Mouse (Mus musculus): ENCODE results near the gene Trmt10a.
A peak's percentile ranks its signal among the peaks of the same experiment; 100 is the strongest.
"Not testable (repeated sequence)": the region's sequence is repeated elsewhere in the genome, so short reads cannot be mapped to it uniquely, and the experiment has no call there.

The Trmt10a gene

DNA sequence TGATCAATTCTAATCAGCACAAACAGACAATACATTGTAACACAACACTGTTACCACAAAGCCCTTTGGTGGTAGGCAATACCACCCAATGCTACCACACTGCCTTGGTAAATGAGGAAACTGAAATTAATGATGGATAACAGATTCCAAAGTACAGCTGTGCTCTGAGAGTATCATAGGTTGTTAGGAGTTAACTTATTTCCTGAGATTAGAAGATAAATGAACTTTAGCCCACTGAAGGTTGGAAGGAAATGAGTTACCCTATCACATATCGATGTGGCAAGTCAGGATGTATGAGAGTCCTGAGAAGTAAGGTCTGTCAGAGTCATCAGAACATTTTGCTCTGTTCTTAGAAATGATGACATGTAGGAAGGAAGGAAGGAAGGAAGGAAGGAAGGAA is 8.7 kb upstream of the Trmt10a start:
- no peak for DNase-seq (ENCODE audit: low read depth)

DNA sequence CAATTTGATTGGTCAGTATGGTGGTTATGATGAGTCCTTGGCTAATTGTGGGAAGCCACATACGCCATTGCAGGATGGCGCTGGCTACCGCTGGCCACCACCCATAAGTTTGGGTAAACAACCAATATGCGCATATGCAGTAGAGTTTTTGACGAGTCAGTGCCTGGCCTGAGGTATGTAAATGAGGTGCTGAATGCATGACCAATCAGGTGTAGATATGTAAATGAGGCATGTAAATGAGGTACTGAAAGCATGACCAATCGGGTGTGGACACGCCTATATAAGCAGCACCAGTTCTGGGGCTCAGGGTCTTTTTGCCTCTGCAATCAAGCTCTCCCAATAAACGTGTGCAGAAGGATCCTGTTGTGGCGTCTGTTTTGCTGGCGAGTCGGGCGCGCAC is 5.1 kb upstream of the Trmt10a start:
- DNase-seq (ENCODE audit: low read depth), result not testable (repeated sequence)

DNA sequence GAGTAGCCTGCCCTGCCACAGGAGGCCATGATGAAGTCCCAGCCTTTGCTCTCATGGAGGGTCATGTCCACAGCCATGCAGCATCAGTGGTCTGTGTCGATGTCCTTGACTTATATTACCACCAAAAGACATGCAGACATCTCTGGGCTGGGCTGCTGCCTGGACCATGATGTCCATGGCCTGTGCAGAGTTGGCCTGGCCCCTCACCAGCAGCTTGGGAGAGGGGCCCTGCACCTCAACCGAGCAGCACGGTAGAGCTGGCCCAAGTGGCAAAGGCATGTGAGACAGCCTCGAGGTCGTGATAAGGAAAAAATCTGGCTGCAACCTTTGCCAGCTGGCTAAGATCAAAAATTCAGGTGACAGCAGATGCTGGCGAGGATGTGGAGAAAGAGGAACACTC is 3.6 kb upstream of the Trmt10a start:
- DNase-seq (ENCODE audit: low read depth), result no peak

DNA sequence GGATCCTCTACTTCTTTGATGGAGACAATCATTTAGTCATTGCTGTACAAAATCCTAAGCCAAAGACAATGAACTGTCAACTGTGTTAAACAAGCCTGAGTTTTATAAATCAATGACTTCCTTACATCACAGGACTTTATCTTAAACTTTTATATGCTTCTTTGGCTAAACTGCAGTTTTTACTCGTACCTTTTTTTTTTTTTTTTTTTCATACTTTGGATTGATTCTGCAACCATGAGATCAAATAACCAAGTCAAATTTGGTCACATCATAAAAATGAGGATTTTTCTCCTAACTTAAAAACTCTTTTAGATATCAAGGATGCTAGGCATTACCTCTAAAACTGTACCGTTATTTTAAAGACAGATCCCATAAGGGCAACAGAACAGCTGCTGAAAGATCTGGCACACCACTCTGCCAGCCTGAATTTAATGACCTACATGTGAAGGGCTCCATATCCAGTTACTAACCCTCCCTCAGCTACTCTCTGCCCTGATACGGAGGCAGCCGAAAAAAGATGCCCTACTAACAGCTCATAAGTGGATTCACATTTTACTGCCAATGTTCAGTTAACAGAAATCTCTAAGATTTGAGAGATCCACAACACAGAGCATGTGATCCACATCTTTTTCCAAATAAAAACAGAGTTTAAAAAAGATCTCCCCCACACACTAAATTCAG is 1.1 kb upstream of the Trmt10a start:
- no peak for DNase-seq (ENCODE audit: low read depth)

DNA sequence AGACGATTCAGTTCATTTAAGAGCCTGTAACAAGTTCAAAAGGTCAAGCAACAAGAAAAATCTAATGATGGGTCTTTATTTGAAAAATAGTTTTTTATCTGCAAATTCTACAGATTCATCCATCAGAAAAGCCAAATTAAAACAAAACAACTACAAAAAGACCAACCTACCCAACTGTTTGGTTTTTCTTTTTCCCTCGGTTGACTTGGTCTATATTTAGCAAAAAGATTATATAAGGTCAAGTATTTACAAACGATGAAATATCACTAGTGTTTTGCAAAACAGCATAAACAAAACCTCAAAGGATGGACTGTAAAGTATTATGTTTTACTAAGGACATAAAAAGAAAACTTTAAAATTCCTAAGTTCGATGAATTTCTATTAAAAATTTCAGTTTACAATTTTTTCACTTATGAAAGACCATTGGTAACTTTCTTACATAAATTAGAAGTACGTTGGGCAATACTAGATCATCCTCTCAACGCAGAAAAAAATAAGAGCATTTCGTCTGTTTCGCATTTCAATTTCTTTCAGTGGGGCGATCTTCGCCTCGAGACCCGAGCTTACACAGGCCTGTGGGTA is 424 bp upstream of the Trmt10a start:
- no peak for DNase-seq (ENCODE audit: low read depth)

DNA sequence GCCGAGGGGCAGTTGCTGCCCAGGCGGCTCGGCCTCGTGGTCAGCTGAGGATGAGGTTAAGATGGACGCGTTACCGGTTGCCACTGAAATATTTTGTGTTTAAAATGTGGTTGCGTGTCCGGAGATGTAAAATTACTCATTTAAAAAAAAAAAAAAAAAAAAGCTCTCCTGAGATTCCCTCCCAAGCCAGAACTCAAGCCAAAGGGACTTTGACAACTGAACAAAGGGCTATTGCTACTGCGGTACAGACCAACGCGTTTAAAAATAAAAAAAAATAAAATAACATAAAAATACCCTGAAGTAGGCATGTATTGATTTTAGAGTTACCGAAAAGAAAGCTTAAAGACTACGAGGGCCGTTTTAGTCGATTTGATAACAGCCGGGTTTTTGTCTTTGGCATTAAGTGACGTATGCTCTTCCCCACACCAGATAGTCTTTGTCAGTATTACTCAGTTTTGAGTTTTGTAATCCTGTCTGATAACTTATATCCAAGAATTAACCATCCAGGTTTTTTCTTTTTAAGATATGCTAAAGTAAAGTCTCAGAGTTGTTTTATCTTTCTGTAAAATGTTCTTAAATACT is 903 bp downstream of the Trmt10a start:
- no peak for DNase-seq (ENCODE audit: low read depth)

DNA sequence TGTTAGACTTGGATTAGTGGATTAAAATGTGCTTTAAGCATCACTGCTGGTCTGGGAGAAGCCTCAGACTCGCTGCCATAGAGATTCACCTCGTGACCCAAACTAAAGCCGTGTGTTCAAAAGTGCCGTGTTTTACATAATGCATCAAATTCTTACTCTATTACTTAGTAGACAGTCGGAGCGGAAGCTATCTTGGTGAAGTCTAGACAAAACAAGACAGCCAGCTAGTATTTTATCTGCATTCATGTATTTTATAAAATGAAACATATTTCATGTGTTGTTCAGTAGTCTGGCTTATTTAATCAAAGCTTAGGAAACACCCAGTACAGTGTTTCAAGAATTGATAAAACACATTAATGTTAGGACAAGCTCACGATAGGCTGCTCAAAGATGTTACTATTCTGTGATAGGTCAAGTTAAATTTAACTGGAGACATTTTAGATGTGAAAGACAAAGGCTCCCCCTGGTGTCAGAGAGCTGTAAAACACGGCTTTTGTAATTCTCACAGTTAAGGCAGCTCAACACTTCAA is 1.5 kb downstream of the Trmt10a start, which contains the start of gene Mttp:
Gene Mttp (minus strand): TSS at position 327 of the 530 bp plus-strand sequence.
- peak; percentile 95 for DNase-seq (ENCODE audit: low read depth)

DNA sequence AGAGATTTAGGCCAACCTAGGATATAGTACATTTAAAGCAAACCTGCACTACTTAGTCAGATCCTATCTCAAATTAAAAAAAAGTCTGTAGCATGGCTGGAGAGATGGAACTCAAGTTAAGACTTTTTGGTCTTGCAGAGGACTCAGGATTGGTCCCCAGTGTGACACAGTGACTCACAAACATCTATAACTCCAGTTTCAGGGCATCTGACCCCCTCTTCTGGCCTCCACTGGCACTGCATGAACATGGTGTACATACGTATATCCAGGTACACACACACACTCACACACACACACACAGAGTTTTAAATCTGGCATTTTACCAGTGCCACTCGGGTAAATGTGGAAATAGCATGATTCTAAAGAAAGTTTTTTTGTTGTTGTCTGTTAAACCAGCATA is 5.6 kb downstream of the Trmt10a start:
- DNase-seq (ENCODE audit: low read depth), result peak; percentile 30

DNA sequence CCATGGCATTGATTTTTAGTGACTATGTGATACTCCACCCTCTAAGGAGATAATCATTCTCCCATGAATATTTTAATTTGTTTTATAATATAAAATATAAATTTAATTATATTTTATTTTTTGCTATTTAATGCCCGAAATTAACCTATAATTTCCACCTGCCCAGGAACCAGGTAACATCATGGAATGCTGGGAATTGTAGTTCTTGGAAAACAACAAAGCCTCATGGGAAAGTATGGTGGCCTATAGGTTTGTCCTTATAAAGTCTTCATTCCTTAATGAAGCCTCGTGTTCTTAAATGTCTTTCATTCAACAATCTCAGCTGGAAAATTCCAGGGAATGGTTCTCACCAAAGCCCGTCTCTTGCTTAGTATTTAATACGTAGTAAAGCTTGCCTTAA is 11.8 kb downstream of the Trmt10a start:
- no peak for DNase-seq (ENCODE audit: low read depth)

DNA sequence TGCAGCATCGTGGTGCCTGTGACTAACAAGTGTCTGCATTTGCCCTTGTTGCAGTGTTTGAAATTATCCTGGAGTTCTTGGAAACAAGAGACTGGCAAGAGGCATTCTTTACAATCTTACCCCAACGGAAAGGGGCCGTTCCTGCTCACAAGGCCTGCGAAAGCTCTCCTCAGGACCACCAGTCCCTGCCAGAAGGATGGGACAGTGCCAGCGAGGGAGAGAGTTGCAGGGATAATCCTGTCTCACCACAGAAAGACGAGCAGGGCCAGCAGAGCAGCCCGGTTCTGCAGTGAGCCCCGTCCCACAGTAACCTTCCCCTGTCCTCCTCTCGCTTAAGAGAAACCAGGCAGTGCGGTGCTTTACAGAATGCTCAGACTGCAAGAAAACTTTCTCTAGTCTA is 13.4 kb downstream of the Trmt10a start:
- DNase-seq (ENCODE audit: low read depth), result no peak

DNA sequence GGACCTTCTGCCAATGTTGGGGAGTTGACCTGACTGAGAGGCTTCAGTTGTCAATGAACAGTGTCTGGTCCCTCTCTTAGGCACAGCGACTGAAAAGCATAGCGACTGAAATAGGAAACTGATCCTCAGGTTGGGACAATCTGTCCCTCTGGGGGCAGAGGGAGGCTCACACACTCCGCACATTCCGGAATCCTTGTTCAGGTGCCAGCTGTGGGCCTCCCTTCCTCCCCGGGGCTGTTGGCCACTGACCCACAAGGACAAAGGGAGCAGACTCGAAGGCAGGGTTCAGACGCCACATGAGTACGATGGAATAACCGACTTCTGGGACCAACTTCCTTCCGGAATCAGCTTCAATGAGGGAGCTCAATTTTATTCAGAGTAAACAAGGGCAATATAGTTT is 18.4 kb downstream of the Trmt10a start:
- DNase-seq (ENCODE audit: low read depth), result no peak

DNA sequence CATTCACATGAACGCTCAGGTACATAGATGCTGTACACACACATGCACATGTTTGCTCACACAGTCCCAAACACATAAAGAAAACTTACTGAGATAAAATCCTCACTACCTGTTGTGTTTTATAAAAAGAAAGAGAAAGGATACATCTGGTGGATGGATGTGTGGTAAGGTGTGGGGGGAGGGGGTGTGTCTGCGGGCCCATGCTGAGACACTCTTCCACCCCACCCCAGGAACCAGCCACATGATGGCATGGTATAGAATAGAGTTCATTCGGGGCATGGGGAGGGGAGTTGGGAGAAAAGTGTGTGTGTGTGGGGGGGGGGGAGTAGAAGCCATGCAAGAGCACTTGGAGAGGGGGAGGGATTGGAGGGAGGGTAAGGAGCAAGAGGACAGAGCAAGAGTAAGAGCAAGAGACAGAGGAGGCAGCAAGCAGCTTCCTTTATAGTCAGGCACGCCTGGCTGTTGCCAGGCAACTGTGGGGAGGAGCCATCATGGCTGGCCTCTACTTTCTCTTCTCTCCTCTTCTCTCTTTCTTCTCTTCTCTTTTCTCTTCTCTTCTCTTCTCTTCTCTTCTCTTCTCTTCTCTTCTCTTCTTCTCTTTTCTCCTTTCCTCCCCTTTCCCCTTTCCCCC is 19.4 kb downstream of the Trmt10a start:
- DNase-seq (ENCODE audit: low read depth), result peak; percentile 52

DNA sequence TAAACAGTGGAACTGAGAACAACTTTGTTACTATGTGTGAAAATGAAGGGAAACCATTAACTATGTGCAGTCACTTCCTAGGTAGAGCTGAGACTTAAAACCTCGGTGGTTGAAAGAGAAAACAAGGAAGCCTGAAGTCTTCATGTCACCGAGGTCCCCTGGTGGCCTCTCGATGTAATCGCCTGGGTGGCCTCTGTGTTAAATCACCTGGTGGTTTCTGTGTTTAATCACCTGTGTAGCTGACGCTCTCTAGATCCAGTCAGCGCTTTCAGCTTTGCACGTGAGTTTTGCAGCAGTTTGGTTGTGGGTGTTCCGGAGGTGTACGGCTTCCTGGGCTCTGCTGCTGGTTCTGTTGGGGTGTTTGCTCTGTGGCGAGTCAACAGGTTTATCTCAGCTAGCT is 30.0 kb downstream of the Trmt10a start:
- peak; percentile 61 for DNase-seq (ENCODE audit: low read depth)

DNA sequence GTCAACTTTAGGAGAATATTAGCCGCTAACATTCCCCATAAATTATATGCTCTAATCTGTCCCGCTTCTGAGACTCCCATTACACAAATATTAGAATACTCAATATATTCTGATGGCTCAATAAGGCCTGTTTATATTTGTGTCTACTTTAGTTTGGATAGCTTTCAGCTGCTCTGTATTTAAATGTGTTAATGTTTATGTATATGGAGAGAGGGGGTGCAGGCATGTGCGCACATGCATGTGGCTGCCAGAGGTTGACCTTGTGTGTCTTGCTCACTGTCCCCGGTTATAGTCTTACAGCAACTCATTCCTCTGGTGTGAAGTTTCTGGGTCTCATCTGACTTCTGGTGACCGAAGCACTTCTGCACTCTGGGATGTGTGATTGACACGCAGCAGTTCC is 32.3 kb downstream of the Trmt10a start:
- no peak for DNase-seq (ENCODE audit: low read depth)

DNA sequence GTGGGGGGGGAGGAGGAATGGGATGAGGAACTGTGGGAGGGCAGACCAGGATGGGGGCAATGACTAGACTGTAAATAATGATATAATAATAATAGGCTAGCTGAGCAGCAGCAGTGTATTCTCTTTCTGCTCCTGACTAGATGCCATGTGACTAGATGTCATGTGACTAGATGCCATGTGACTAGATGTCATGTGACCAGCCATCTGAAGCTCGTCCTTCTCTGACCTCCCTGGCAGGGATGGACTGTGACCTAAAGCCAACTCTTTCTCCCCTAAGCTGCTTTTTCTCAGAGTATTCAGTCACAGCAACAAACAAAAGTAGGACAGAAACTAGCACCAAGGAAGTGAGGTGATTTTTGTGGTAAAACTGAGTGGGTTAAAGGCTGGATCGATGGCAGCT is 38.8 kb downstream of the Trmt10a start:
- no peak for DNase-seq (ENCODE audit: low read depth)

DNA sequence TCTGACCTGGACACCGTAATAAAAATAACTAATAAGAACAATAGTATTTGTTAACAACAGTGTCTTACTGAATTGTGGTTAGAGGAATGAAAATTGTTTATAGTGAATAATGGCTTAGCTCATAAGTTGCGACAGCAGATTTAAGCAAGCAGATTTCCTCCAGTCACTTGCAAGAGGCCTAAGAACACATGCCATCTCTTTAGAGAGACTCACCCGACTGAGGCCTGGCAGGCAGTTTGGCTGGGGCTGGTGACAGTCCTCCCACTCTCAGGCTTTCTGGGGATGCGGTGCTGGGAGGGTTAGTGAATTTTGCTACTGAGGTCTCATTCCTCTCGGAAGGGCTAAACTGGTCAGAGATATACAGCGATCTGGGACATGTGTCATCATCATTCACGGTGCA is 40.1 kb downstream of the Trmt10a start:
- DNase-seq (ENCODE audit: low read depth), result no peak

DNA sequence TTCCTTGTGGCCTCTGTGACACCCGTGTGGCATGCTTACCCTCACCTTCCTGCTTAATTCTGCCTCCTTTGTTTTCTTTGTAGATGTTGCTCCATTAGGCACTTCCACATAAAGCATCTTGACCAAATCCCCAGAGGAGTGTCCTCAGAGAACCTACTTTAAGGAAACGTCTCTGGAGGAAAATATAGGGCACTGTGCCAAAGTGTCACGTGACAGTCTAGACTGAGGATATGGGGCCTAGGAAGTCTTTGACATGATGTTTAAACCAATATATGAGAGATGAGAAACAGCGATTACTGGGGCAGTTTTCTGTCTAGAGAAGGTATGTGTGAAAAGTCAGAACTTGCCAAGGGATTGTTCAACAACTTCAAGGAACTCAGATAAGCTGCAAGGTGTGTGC is 42.0 kb downstream of the Trmt10a start:
- no peak for DNase-seq (ENCODE audit: low read depth)

DNA sequence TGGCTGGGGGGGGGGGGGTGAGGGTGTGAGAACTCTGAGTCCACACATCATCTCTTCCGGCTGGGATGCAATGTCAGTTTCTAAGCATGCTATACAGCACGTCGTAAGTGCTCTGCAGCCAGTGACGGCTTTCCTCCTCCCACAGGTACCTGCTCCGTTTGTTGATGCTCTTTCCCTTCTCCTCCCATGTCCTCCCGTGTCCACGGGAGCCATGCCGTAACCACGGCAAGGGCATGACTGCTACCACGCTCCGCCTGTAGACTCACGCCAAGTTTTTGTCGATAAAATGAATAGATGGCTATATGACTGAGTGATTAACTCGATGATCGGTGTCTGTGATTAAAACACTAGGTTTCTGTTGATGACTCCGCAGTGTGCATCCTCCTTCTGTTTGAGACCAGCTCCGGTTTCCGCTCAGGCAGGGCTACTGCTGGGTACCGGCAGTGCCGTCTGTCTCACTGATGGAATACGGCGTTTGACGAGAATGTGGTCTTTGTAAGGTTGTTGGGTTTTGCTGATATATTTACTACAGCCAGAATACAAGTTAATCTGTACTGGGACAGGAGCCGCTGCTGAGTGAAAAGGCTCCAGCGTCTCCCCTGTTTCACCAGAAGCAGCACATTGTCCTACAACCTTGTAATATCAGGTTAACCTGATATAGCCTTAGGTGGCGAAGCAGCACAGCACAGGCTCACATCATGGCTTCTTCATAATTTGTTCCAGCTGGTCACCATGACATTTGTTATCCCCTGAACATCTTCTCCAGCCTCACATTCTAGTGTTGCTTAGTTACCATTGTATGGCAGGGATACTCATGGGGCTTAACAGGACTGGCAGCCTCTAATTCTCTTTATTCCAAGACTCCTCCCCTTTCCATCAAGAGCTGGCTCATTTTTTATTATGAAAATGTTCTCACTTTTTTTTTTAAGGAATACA is 43.0 kb downstream of the Trmt10a start:
- no peak for DNase-seq (ENCODE audit: low read depth)

DNA sequence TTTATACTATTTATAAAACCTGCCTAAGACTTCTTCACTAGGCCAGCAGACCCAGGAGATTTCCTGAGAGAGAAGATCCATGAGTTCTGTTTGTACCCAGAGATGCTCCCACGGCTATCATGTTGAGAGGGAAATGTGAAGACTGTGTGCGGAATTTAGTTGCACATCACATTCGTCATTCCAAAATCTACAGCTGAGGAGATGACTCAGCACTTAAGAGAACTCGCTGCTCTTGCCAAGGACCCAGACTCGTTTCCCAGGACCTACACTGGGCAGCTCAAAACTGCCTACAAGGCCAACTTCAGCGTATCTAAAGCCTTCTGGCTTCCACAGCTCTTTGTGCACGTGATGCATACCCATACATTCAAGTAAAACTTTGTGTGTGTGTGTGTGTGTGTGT is 49.0 kb downstream of the Trmt10a start:
- no peak for DNase-seq (ENCODE audit: low read depth)

DNA sequence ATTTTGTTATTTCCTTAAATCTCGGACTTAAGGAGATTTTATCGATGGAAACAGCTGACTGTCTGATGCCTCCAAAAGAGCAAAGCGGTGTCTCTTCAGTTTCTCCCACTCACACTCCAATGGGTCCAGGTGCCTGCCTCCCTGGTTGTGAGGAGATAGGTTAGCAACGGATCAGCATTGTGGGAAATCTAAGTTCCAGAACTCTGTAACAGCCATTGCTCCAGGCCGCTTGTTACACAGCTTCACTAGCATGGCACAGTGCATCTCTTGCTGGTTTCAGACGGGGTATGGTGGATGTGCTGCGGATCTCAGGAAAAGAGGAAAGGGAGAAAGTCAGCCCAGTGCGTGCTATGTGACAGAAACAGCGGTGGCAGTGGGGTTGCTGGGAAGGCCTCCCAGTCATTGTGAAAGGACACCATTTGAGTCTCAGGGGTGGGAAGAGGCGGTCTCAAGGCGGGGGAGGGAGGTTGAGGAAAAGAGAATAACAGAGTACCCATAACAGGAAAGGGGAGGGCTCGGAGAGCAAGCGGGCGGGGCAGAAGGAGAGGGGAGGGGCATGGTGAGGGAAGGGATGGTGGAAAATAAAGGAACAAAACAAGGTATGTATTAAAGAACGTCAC is 50.5 kb downstream of the Trmt10a start, which contains the start of gene 4930579F01Rik:
Gene 4930579F01Rik (minus strand): TSS at position 143 of the 620 bp plus-strand sequence.
- DNase-seq (ENCODE audit: low read depth), result peak; percentile 53

DNA sequence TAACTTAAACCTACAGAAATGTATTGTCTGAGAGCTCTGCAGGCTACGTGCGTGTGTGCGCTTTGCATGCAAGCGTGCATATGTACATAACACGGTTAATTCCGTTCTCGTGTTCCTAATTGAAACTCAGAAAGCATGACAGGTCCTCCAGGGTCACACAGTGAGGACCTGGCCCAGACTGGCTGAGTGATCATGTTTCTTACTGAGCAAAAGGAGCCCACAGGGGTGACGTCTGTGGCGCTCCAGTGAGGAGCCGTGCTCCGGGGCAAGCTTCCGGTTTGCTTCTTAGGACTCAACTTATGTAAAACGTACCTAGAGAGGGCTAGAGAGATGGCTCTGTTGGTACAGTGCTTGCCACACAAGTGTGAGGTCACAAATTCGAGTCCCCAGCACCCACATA is 53.8 kb downstream of the Trmt10a start:
- no peak for DNase-seq (ENCODE audit: low read depth)
